10 mouse cellular contexts compared by ENCODE assay signal in the genomic region with DNA sequence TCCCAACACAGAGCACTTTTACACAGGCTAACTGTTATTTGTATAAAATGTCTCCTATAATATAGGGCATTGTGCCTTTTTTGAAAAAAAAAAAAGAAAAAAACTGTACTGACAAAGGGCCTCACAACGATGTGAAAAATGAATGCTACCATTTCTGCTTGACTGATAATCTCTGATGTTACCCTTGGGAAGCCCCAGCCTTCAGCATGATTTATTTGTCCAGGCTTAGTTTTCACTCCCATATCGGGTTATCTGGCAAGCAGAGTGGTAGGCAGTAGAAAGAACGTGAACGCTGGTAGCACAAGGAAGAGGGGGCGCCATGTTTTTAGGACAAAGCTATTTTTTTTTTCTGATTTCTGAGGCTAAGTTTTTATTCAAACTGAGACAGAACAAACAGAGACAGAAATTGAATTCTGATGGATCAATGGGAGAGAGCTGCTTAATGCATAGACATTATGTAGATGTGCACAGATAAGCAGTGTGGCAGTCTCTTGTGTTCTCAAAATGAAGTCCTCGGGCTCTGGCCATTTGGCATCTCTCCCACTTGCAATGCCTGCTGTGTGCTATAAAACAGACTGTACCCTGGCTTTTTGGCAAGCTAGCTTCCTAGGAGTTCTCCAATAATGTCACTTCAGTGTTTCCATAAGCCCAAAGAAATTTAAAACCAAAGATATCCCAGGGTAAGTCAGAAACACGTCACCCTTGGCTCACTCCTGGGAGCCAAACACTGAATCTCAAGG.
DNase-seq lines count a peak whose midpoint lies in the region; ATAC-seq and TF ChIP-seq lines count a peak whose summit lies in the region.
"Had no signal": no experiment of that assay in that cellular context is flagged by ENCODE, and none has a peak within 500 bp of the region (broad histone marks: within the 10 kb centered on the region; RNA-seq: fewer than 3 reads in every experiment).

No protein-coding gene starts in this region.

- H3K4me3 ChIP-seq in gastrocnemius, adult 2 months = no peak overlapping the region
- H3K4me3 ChIP-seq in midbrain, embryonic 13.5 days (replicated peaks) = no peak overlapping the region
- H3K4me3 ChIP-seq in midbrain, embryonic 15.5 days = no peak overlapping the region
- H3K4me3 ChIP-seq in liver, embryonic 11.5 days (ENCODE audit: low read depth, low read length) = no peak overlapping the region

- H3K4me1 ChIP-seq in midbrain, embryonic 13.5 days (replicated peaks) = peaks cover 4% of the 10 kb centered on the region; the same call in 1 of the 2 replicates
- H3K4me1 ChIP-seq in midbrain, embryonic 15.5 days = no peaks in the 10 kb centered on the region
- H3K4me1 ChIP-seq in liver, embryonic 11.5 days (replicated peaks; ENCODE audit: control insufficient read depth, insufficient read depth, low read length) = no peaks in the 10 kb centered on the region

- no peak for ATAC-seq in midbrain, embryonic 13.5 days
- ATAC-seq in midbrain, embryonic 15.5 days (replicated peaks) = no peak; the same call in 1 of the 2 replicates
- no peak for ATAC-seq in liver, embryonic 11.5 days (replicated peaks; ENCODE audit: low FRiP score)

- no peak overlapping the region for H3K9ac ChIP-seq in midbrain, embryonic 13.5 days (replicated peaks)
- no peak overlapping the region for H3K9ac ChIP-seq in midbrain, embryonic 15.5 days
- no peak overlapping the region for H3K9ac ChIP-seq in liver, embryonic 11.5 days (ENCODE audit: low read depth, low read length)

- H3K4me2 ChIP-seq in midbrain, embryonic 13.5 days (replicated peaks) = no peak overlapping the region
- H3K4me2 ChIP-seq in midbrain, embryonic 15.5 days = no peak overlapping the region
- no peak overlapping the region for H3K4me2 ChIP-seq in liver, embryonic 11.5 days

- WGBS in midbrain, embryonic 13.5 days = 79% methylated on average over 7 of the region's 7 CpGs
- WGBS in midbrain, embryonic 15.5 days = 58% methylated on average over 7 of the region's 7 CpGs
- 68% methylated on average over 7 of the region's 7 CpGs for WGBS in liver, embryonic 11.5 days

- H3K36me3 ChIP-seq in midbrain, embryonic 13.5 days = no peaks in the 10 kb centered on the region
- no peaks in the 10 kb centered on the region for H3K36me3 ChIP-seq in midbrain, embryonic 15.5 days (replicated peaks)
- no peaks in the 10 kb centered on the region for H3K36me3 ChIP-seq in liver, embryonic 11.5 days (ENCODE audit: control insufficient read depth, insufficient read depth, low read length)

- peak; percentile 8 for DNase-seq in gastrocnemius, postnatal 25 days
- DNase-seq in gastrocnemius, adult 2 months = no peak
- peak; percentile 90 for DNase-seq in cerebellum, adult 9-10 months
- peak; percentile 68 for DNase-seq in mesoderm, embryonic 11.5 days (ENCODE audit: low read depth, low spot score)
- no peak for DNase-seq in liver, embryonic 11.5 days (ENCODE audit: low spot score)
- no peak for DNase-seq in heart, postnatal 10 days
- DNase-seq: adrenal gland, adult 8-10 months; kidney, postnatal 36 days had no signal

- no peaks in the 10 kb centered on the region for H3K27me3 ChIP-seq in midbrain, embryonic 13.5 days
- no peaks in the 10 kb centered on the region for H3K27me3 ChIP-seq in midbrain, embryonic 15.5 days (replicated peaks)
- H3K27me3 ChIP-seq in liver, embryonic 11.5 days (replicated peaks; ENCODE audit: control insufficient read depth, insufficient read depth, low read length) = no peaks in the 10 kb centered on the region

- no peak for TF ChIP-seq CTCF in gastrocnemius, adult 2 months (IDR thresholded peaks at IDR 0.05)

- no peaks in the 10 kb centered on the region for H3K9me3 ChIP-seq in midbrain, embryonic 13.5 days
- H3K9me3 ChIP-seq in midbrain, embryonic 15.5 days = no peaks in the 10 kb centered on the region
- H3K9me3 ChIP-seq in liver, embryonic 11.5 days (ENCODE audit: control insufficient read depth, low read length) = no peaks in the 10 kb centered on the region

- intact Hi-C loops in gastrocnemius, adult 2 months (cut with DNase I) = no loop called here
- intact Hi-C loops in heart, postnatal 10 days (cut with DNase I) = no loop called here

- H3K27ac ChIP-seq in gastrocnemius, adult 2 months = no peak overlapping the region; the same call in 1 of the 2 replicates
- peak overlapping the region; percentile 1; the same call in 1 of the 2 replicates for H3K27ac ChIP-seq in midbrain, embryonic 13.5 days
- no peak overlapping the region for H3K27ac ChIP-seq in midbrain, embryonic 15.5 days
- H3K27ac ChIP-seq in liver, embryonic 11.5 days (ENCODE audit: low read depth, low read length) = no peak overlapping the region

Comparison
In these comparisons a context has a peak if more than half of its experiments do, and no peak if none do; other contexts are left out.
1. DNase-seq: peak in gastrocnemius, postnatal 25 days (single experiment), cerebellum, adult 9-10 months (single experiment) and mesoderm, embryonic 11.5 days (single experiment); none in gastrocnemius, adult 2 months (single experiment), liver, embryonic 11.5 days (single experiment) and heart, postnatal 10 days (0 of 2).